Mouse (Mus musculus): ENCODE data around the gene Gpr21. TPM values are rescaled to one million over a fixed set of nuclear protein-coding genes. Genes with fewer than 3 reads are reported as not detected.

Gene Gpr21
- total and polyA plus RNA-seq, 3 experiments = 0.37 to 0.73 (median 0.63) TPM

DNA sequence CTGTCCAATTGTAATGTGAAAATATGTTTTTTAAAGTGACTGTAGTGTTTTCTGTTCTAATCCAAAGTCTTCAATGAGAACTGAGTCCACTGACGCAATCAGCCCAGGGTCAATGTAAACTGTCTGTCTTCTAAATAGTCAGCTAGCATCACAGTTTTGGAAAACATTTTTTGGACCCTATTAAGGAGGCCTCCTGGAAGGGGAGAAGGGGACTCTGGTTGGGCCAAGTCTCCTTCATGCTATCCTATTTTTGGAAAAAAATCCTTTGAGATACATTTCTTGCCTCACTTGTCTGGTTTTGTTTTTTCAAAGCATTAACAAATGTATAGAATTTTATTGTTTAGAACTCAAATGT lies 3.1 kb downstream of the Gpr21 start:
- Histone ChIP-seq H3K27ac (no peak overlapping the region), H3K9ac (ENCODE audit: low read depth, low read length) (no peak overlapping the region), H3K79me2 (replicated peaks; ENCODE audit: control insufficient read depth, insufficient read depth, low read length) (no peaks in the 10 kb centered on the region; the same call in 1 of the 2 replicates), H3K27me3 (ENCODE audit: control insufficient read depth, insufficient read depth, low read length) (no peaks in the 10 kb centered on the region), H3K36me3 (ENCODE audit: control insufficient read depth, insufficient read depth, low read length) (peaks cover 8% of the 10 kb centered on the region), H3K4me3 (no peak overlapping the region), H3K4me1 (ENCODE audit: control insufficient read depth, insufficient read depth, low read length) (peaks cover 5% of the 10 kb centered on the region)
- 100% methylated on average over 1 of the region's 1 CpGs for WGBS
- DNase-seq = no peak
- intact Hi-C loops (cut with DNase I) = no loop called here
- TF ChIP-seq POLR2A (IDR thresholded peaks at IDR 0.05; ENCODE audit: insufficient read depth, low read depth, low read length) (no peak), EP300 (IDR thresholded peaks at IDR 0.05; ENCODE audit: insufficient read depth, low read depth, low read length) (no peak), CTCF (IDR thresholded peaks at IDR 0.05) (no peak)

DNA sequence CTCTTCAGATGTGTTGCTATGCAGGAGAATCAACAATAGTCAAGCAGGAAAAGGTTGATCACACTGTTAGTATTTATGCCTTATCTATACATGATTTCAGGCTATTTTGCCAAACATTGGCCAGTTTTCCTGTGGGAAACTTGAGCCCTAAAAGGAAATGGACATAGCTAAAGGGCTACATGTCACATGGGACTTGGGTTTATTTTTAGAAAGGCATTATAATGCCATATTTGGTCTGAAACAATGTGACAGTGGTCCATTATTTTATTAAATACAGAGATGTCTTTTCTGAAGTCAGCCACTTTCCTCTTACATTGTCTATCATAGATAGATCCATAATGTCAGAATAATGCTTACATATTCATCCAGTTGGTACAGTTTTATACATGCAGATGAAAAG lies 11.5 kb downstream of the Gpr21 start:
- intact Hi-C loops (cut with DNase I) = no loop called here
- peak overlapping the region; percentile 16 for H3K27ac ChIP-seq
- no peak overlapping the region for H3K9ac ChIP-seq (ENCODE audit: low read depth, low read length)
- no peaks in the 10 kb centered on the region; the same call in 1 of the 2 replicates for H3K79me2 ChIP-seq (replicated peaks; ENCODE audit: control insufficient read depth, insufficient read depth, low read length)
- H3K4me1 ChIP-seq (ENCODE audit: control insufficient read depth, insufficient read depth, low read length) = peaks cover 5% of the 10 kb centered on the region
- TF ChIP-seq EP300 (IDR thresholded peaks at IDR 0.05; ENCODE audit: insufficient read depth, low read depth, low read length) (no peak), POLR2A (IDR thresholded peaks at IDR 0.05; ENCODE audit: insufficient read depth, low read depth, low read length) (no peak), CTCF (IDR thresholded peaks at IDR 0.05) (no peak)
- peaks cover 14% of the 10 kb centered on the region for H3K36me3 ChIP-seq (ENCODE audit: control insufficient read depth, insufficient read depth, low read length)
- H3K27me3 ChIP-seq (ENCODE audit: control insufficient read depth, insufficient read depth, low read length) = no peaks in the 10 kb centered on the region
- H3K4me3 ChIP-seq = no peak overlapping the region
- DNase-seq = no peak

DNA sequence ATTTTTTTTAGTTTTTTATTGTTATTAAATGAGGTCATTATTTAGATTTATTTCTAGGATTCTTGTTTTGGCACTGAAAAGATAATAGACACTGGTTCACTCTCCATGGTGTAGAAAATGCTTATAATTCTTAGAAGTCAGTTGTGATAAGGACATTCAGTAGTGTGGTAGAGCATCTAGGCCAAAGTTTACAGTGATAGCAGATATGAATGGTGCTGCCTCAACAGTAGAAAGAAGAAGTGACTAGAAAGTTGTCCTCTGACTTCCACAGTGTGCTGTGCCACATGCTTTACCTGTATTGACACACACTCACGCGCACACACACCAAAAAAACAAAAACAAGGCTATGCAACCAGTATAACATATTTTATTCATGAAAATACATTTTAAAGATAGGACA lies 13.3 kb downstream of the Gpr21 start:
- 96% methylated on average over 2 of the region's 2 CpGs for WGBS
- Histone ChIP-seq H3K27me3 (ENCODE audit: control insufficient read depth, insufficient read depth, low read length) (no peaks in the 10 kb centered on the region), H3K27ac (0 out of 2 replicates have a peak overlapping the region, but pooled peaks have one; percentile 16)

DNA sequence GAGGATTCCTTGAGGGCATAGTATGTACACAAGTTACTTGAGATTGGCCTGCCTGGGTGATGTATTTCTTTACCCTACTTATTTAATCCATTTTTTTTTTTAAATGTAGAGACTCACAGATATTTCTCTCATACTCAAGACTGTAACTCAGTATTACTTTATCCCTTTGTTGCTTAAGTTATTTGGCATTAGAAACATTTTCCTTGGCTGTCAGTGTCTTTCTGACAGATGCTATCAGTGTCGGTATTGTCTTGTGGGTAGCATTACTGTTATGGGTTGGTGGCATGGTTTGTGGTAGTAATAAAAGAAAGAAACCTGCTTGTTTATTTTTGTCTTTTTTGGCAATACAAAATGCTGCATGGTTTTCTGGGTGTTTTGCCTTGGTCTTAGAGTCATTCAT lies 14.6 kb downstream of the Gpr21 start:
- H3K27ac ChIP-seq = no peak overlapping the region
- DNase-seq = no peak
- 53% methylated on average over 1 of the region's 1 CpGs for WGBS
- H3K79me2 ChIP-seq (replicated peaks; ENCODE audit: control insufficient read depth, insufficient read depth, low read length) = no peaks in the 10 kb centered on the region
- H3K36me3 ChIP-seq (ENCODE audit: control insufficient read depth, insufficient read depth, low read length) = peaks cover 14% of the 10 kb centered on the region
- no peaks in the 10 kb centered on the region for H3K27me3 ChIP-seq (ENCODE audit: control insufficient read depth, insufficient read depth, low read length)
- no peak for TF ChIP-seq POLR2A (IDR thresholded peaks at IDR 0.05; ENCODE audit: insufficient read depth, low read depth, low read length)
- TF ChIP-seq CTCF (IDR thresholded peaks at IDR 0.05) = no peak
- TF ChIP-seq EP300 (IDR thresholded peaks at IDR 0.05; ENCODE audit: insufficient read depth, low read depth, low read length) = no peak
- intact Hi-C loops (cut with DNase I) = no loop called here
- H3K9ac ChIP-seq (ENCODE audit: low read depth, low read length) = no peak overlapping the region
- peaks cover 4% of the 10 kb centered on the region for H3K4me1 ChIP-seq (ENCODE audit: control insufficient read depth, insufficient read depth, low read length)
- H3K4me3 ChIP-seq = no peak overlapping the region

More for the DNA sequence above, 13.3 kb downstream of the Gpr21 start:
- Histone ChIP-seq H3K79me2 (replicated peaks; ENCODE audit: control insufficient read depth, insufficient read depth, low read length) (no peaks in the 10 kb centered on the region), H3K4me3 (no peak overlapping the region), H3K36me3 (ENCODE audit: control insufficient read depth, insufficient read depth, low read length) (peaks cover 14% of the 10 kb centered on the region), H3K9ac (ENCODE audit: low read depth, low read length) (no peak overlapping the region), H3K4me1 (ENCODE audit: control insufficient read depth, insufficient read depth, low read length) (peaks cover 4% of the 10 kb centered on the region)
- intact Hi-C loops (cut with DNase I) = no loop called here
- TF ChIP-seq EP300 (IDR thresholded peaks at IDR 0.05; ENCODE audit: insufficient read depth, low read depth, low read length) = no peak
- TF ChIP-seq POLR2A (IDR thresholded peaks at IDR 0.05; ENCODE audit: insufficient read depth, low read depth, low read length) = no peak
- no peak for TF ChIP-seq CTCF (IDR thresholded peaks at IDR 0.05)
- DNase-seq = no peak

DNA sequence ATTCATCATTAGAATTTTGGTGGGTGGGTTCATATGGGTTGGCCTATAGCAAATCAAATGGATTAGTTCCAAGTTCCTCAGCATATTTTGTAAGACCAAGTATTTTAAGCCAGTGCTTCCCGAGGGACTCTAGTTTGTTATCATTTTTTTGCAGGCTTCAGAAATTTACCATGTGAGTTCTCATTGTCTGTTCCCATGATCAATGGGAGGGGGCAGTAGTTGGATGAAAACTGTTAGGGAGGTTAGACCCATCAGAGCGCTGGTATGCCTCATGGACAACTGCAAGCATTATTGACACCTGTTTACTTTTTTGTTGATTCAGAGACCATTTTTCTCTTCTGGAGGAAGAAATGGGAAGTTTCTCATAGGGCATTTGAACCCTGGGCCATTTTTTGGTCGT lies 15.5 kb downstream of the Gpr21 start:
- Histone ChIP-seq H3K4me3 (no peak overlapping the region), H3K27me3 (ENCODE audit: control insufficient read depth, insufficient read depth, low read length) (no peaks in the 10 kb centered on the region), H3K36me3 (ENCODE audit: control insufficient read depth, insufficient read depth, low read length) (peaks cover 14% of the 10 kb centered on the region), H3K27ac (no peak overlapping the region), H3K4me1 (ENCODE audit: control insufficient read depth, insufficient read depth, low read length) (peaks cover 4% of the 10 kb centered on the region; the same call in 1 of the 2 replicates), H3K79me2 (replicated peaks; ENCODE audit: control insufficient read depth, insufficient read depth, low read length) (no peaks in the 10 kb centered on the region), H3K9ac (ENCODE audit: low read depth, low read length) (no peak overlapping the region)
- intact Hi-C loops (cut with DNase I) = no loop called here
- DNase-seq = no peak
- TF ChIP-seq EP300 (IDR thresholded peaks at IDR 0.05; ENCODE audit: insufficient read depth, low read depth, low read length) = no peak
- TF ChIP-seq CTCF (IDR thresholded peaks at IDR 0.05) = no peak
- no peak for TF ChIP-seq POLR2A (IDR thresholded peaks at IDR 0.05; ENCODE audit: insufficient read depth, low read depth, low read length)
- 63% methylated on average over 3 of the region's 3 CpGs for WGBS

DNA sequence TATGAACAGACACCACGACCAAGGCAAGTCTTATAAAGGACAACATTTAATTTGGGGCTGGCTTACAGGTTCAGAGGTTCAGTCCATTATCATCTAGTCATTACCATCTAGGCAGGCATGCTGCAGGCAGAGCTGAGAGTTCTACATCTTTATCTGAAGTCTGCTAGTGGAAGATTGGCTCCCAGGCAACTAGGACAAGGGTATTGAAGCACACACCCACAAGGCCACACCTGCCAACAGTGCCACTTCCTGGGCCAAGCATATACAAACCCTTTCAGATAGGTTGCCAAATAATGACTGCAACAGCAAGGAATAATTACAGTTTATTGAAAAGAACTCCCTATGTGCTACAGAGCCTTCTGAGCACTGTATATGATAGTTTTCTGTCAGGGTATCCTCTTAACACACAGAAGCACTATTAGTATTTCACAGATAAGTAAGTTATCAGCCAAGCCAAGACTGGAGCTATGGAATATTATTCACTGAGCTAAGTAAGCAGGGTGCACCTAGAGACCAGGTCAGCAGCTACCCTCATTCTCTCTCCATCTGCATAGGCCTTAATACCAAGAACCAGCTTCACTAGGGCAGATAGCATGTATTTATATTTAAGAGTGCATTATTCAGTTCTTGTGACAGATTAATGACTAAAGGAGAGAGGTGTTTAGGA lies 33.3 kb downstream of the Gpr21 start:
- Histone ChIP-seq H3K27ac (no peak overlapping the region), H3K4me1 (ENCODE audit: control insufficient read depth, insufficient read depth, low read length) (peaks cover 5% of the 10 kb centered on the region), H3K4me3 (no peak overlapping the region), H3K27me3 (ENCODE audit: control insufficient read depth, insufficient read depth, low read length) (no peaks in the 10 kb centered on the region), H3K79me2 (replicated peaks; ENCODE audit: control insufficient read depth, insufficient read depth, low read length) (no peaks in the 10 kb centered on the region), H3K9ac (ENCODE audit: low read depth, low read length) (no peak overlapping the region), H3K36me3 (ENCODE audit: control insufficient read depth, insufficient read depth, low read length) (peaks cover 21% of the 10 kb centered on the region)
- 65% methylated on average over 1 of the region's 1 CpGs for WGBS
- no peak for TF ChIP-seq CTCF (IDR thresholded peaks at IDR 0.05)
- TF ChIP-seq EP300 (IDR thresholded peaks at IDR 0.05; ENCODE audit: insufficient read depth, low read depth, low read length) = no peak
- TF ChIP-seq POLR2A (IDR thresholded peaks at IDR 0.05; ENCODE audit: insufficient read depth, low read depth, low read length) = no peak
- peak in 1 of 2 experiments; percentile 43 for DNase-seq
- intact Hi-C loops (cut with DNase I) = no loop called here

Data from heart, adult 2 months (tissue).